Mouse (Mus musculus) liver, embryonic 16.5 days (tissue): ENCODE results near the gene Kpna4. TPM values are rescaled to one million over a fixed set of nuclear protein-coding genes. Genes with fewer than 3 reads are reported as not detected.
A peak's percentile ranks its signal among the peaks of the same experiment; 100 is the strongest.

Experiments used
- ATAC-seq: fragments of 200-750 bp; cut with Nextera tagmentation; 2 replicates; pipeline ENCODE4 v1.8.0; 2017; ENCODE audit warnings: low read depth, mild to moderate bottlenecking, moderate number of reproducible peaks, moderate library complexity
- H3K27ac ChIP-seq: fragments of 300-500 bp; sonication (generic); 2 replicates; pipeline ENCODE4 v1.5.1; 2014; ENCODE audit warnings: mild to moderate bottlenecking, low read length
- H3K27me3 ChIP-seq: fragments of 300-500 bp; sonication (generic); 2 replicates; pipeline ENCODE4 v1.6.1; 2014; ENCODE audit warnings: low read depth, low read length, mixed read lengths; ENCODE audit not compliant: control insufficient read depth, insufficient read depth
- H3K36me3 ChIP-seq: fragments of 300-500 bp; sonication (generic); 2 replicates; pipeline ENCODE4 v1.6.1; 2014; ENCODE audit warnings: mild to moderate bottlenecking; ENCODE audit not compliant: control insufficient read depth, insufficient read depth
- H3K4me1 ChIP-seq: fragments of 300-500 bp; sonication (generic); 2 replicates; pipeline ENCODE4 v1.6.1; 2014; ENCODE audit warnings: low read depth, low read length, mixed read lengths; ENCODE audit not compliant: control insufficient read depth
- H3K4me2 ChIP-seq: fragments of 300-500 bp; sonication (generic); 2 replicates; pipeline ENCODE4 v1.6.1; 2014; ENCODE audit warnings: low read depth, low read length, mixed read lengths
- H3K4me3 ChIP-seq: fragments of 300-500 bp; sonication (generic); 2 replicates; pipeline ENCODE4 v1.5.1; 2014; ENCODE audit warnings: low read depth, mild to moderate bottlenecking, low read length
- H3K9ac ChIP-seq: fragments of 300-500 bp; sonication (generic); 2 replicates; pipeline ENCODE4 v1.6.1; 2014; ENCODE audit warnings: low read depth, low read length
- H3K9me3 ChIP-seq: fragments of 300-500 bp; sonication (generic); replicated peaks from 2 replicates; pipeline ENCODE4 v1.6.1; 2016; ENCODE audit warnings: low read length; ENCODE audit not compliant: control insufficient read depth
- WGBS: fragments of 180-500 bp; shearing (Covaris S2); extraction: QIAGEN DNeasy Blood & Tissue Kit; methylation state at CpG from one replicate; pipeline ENCODE4 v1.1.7; 2014; ENCODE audit not compliant: insufficient replicate concordance; 5-methylcytosine and 5-hydroxymethylcytosine counted together
- polyA plus RNA-seq: library from polyadenylated mRNA; unstranded; fragments of >200 nt; fragmentation: Nextera tagmentation; extraction: Ambion mirVana; gene quantifications from 2 replicates; pipeline ENCODE4 v1.2.1, GENCODE M21; 2015

The Kpna4 gene
- polyA plus RNA-seq, 1 experiment from 2014 or later: 8.5 TPM

DNA sequence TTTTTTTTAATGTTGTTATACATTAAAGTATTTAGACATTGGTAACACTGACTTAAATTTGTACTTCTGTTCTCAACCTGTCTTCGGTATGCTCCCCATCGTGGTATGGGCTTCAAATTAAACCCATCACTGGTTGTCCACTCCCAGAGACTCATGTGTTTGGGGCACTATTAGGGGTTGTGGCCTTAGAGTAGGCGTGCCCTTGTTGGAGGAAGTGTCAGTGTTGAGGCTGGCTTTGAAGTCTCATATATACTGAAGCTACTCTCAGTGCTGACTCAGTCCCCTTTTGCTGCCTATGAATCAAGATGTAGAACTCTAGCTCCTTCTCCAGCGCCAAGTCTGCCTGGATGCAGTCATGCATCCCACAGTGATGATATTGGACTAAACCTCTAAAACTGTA lies 66.2 kb downstream of the Kpna4 start:
- no peak overlapping the region for H3K4me2 ChIP-seq
- peak; percentile 60 for ATAC-seq
- H3K4me3 ChIP-seq: no peak overlapping the region
- WGBS: 87% methylated on average over 4 of the region's 4 CpGs
- H3K9ac ChIP-seq: no peak overlapping the region
- H3K36me3 ChIP-seq: no peaks in the 10 kb centered on the region
- peaks cover 19% of the 10 kb centered on the region for H3K4me1 ChIP-seq
- H3K27me3 ChIP-seq: no peaks in the 10 kb centered on the region
- H3K27ac ChIP-seq: no peak overlapping the region
- no peaks in the 10 kb centered on the region for H3K9me3 ChIP-seq

DNA sequence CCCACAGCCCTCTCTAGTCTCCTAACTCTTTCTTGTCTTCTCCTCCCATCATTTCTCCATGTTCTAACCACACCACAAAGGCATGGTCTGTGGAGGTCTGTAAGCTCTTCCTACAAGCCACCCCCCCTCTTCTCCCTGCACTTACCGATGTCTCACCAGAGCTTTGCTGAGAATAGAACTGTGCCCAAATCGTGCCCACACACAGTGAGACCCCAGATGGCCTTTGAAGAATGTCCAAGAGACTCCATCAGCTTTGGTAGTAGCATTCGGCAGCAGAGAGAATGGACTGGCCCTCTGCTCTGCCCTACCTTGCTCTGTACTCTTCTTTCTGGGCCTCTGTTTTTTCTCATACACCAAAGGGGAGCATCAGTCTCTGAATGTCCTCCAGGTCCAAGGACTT lies 71.0 kb downstream of the Kpna4 start:
- Histone ChIP-seq H3K36me3 (no peaks in the 10 kb centered on the region), H3K27ac (peak overlapping the region; percentile 100), H3K4me2 (peak overlapping the region; percentile 64), H3K4me1 (peaks cover 45% of the 10 kb centered on the region), H3K9me3 (no peaks in the 10 kb centered on the region), H3K4me3 (no peak overlapping the region), H3K9ac (peak overlapping the region; percentile 66), H3K27me3 (no peaks in the 10 kb centered on the region)
- WGBS: 84% methylated on average over 3 of the region's 3 CpGs
- ATAC-seq: no peak

DNA sequence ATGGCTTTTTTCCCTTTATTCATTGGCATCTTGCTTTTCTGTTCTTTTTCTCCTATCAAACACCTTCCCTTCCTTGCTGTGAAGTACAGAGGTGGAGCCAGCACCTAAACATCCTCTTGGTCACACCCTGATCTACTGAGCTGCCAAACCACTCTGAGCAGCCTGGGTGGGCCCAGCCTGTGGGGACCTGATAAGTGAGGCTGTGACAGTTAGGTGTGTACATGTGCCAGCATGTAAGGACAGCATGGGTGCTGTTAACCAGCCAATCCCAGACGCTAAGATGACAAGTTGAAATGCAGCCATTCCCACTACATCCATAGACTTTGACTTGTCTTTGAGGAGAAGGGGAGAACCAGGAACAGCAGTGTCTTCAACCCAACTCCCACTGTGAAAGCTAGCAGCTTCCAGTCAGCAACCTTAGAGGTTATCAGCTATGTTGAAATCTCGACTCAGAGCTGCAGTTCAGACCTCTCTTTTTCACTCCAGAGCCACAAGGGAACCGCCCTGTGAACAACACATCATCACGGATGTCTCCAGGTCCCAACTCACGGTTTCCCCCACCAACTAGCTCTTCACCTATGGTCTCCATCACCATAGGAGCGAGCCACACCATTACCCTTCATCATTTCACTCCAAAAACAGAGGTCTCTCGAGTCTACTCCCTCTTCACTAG lies 72.0 kb downstream of the Kpna4 start:
- Histone ChIP-seq H3K36me3 (no peaks in the 10 kb centered on the region), H3K27me3 (no peaks in the 10 kb centered on the region), H3K4me2 (peak overlapping the region; percentile 64), H3K9ac (peak overlapping the region; percentile 66), H3K27ac (peak overlapping the region; percentile 100), H3K4me3 (peak overlapping the region; percentile 35), H3K4me1 (peaks cover 45% of the 10 kb centered on the region), H3K9me3 (no peaks in the 10 kb centered on the region)
- peak; percentile 100 for ATAC-seq
- 31% methylated on average over 7 of the region's 7 CpGs for WGBS

DNA sequence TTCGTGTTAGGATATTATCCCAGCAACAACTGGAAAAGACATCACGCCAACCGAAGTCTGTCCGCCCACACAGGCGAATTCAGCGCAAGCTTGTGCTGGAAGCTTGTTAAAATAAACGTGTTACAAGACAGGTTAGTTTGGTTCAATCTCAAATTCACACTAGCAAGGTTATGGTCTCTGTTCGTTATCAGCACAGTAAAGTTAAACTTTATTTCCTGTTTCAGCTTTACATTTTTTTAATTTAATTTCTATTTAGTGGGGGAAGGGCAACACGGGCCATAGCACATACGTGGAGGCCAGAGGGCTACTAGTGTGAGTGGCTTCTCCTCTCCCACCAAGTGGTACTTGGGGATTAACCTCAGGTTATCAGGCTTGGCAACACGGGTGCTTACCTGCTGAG lies 75.0 kb downstream of the Kpna4 start:
- Histone ChIP-seq H3K4me1 (peaks cover 44% of the 10 kb centered on the region), H3K4me3 (no peak overlapping the region), H3K27ac (no peak overlapping the region)

DNA sequence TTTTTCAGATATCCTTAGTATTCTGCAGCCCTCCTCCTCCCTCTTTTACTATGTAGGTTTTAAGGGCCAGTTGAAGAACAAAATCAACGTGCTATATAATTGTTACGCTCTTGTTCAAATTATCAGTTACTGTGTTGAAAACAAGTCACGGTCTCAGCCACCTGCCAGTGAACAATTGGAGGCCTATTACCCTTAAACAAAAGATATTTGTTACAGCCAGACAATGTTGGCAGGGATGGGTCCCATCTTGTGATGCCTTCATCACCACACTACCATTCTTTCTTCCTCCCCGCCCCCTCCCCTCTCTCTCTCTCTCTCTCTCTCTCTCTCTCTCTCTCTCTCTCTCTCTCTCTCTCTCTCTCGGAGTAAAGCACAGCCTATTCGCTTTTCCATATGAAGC lies 77.9 kb downstream of the Kpna4 start:
- H3K4me1 ChIP-seq: peaks cover 32% of the 10 kb centered on the region
- no peaks in the 10 kb centered on the region for H3K36me3 ChIP-seq

More for the DNA sequence above, 75.0 kb downstream of the Kpna4 start:
- no peaks in the 10 kb centered on the region for H3K27me3 ChIP-seq
- WGBS: 78% methylated on average over 11 of the region's 11 CpGs
- H3K36me3 ChIP-seq: no peaks in the 10 kb centered on the region
- H3K4me2 ChIP-seq: no peak overlapping the region
- no peak for ATAC-seq
- no peaks in the 10 kb centered on the region for H3K9me3 ChIP-seq
- no peak overlapping the region for H3K9ac ChIP-seq

DNA sequence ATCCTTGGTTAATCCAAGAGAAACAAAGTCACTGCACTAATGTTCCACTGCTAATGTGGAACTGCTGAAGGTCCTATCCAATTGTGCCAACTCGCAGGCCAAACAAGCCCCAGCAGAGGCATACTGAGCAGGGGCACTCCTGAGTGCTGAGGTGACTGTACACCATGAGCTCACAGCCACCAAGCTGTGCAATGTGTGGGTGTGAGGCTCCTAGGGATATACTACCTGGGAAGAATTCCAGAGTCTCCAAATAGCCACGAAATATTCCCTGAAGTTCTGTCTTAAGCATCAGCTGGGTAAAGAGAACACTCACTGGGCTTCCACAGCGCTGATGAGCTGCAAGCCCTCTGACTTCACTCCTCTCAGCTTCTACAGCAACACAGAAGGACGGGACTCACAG lies 79.2 kb downstream of the Kpna4 start:
- H3K4me2 ChIP-seq: no peak overlapping the region
- H3K27ac ChIP-seq: peak overlapping the region; percentile 26
- H3K9ac ChIP-seq: no peak overlapping the region; the same call in 1 of the 2 replicates
- WGBS: 81% methylated on average over 4 of the region's 4 CpGs
- H3K27me3 ChIP-seq: no peaks in the 10 kb centered on the region
- peaks cover 4% of the 10 kb centered on the region for H3K36me3 ChIP-seq
- no peak for ATAC-seq
- H3K4me1 ChIP-seq: peaks cover 18% of the 10 kb centered on the region
- no peak overlapping the region for H3K4me3 ChIP-seq
- no peaks in the 10 kb centered on the region for H3K9me3 ChIP-seq

More for the DNA sequence above, 77.9 kb downstream of the Kpna4 start:
- ATAC-seq: no peak
- WGBS: 89% methylated on average over 6 of the region's 6 CpGs
- Histone ChIP-seq H3K4me3 (no peak overlapping the region), H3K27me3 (no peaks in the 10 kb centered on the region), H3K9ac (no peak overlapping the region), H3K9me3 (no peaks in the 10 kb centered on the region), H3K4me2 (no peak overlapping the region), H3K27ac (no peak overlapping the region)

DNA sequence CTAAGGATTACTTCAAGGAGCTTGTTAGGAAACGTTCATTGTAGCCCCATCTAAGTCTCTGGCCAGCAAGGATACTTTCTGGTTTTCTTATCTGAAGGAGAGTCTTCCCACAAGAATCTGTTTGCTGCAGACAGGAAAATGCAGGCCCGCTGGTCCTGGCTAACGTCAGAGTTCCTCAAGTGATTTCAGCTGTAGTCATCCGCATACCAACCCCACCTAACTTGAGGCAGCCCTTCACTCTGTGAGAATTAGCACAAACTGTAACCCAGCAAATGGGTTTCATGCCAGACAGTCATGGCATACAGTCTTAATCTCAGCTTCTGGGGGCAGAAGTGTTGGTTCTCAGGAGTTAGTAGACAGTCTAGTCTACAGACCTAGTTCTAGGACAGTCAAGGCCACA lies 80.4 kb downstream of the Kpna4 start:
- Histone ChIP-seq H3K9me3 (no peaks in the 10 kb centered on the region), H3K27ac (peak overlapping the region; percentile 95), H3K4me2 (peak overlapping the region; percentile 79), H3K4me3 (peak overlapping the region; percentile 79), H3K4me1 (peaks cover 17% of the 10 kb centered on the region), H3K27me3 (no peaks in the 10 kb centered on the region), H3K9ac (peak overlapping the region; percentile 94), H3K36me3 (peaks cover 8% of the 10 kb centered on the region)
- ATAC-seq: no peak
- 17% methylated on average over 4 of the region's 4 CpGs for WGBS

DNA sequence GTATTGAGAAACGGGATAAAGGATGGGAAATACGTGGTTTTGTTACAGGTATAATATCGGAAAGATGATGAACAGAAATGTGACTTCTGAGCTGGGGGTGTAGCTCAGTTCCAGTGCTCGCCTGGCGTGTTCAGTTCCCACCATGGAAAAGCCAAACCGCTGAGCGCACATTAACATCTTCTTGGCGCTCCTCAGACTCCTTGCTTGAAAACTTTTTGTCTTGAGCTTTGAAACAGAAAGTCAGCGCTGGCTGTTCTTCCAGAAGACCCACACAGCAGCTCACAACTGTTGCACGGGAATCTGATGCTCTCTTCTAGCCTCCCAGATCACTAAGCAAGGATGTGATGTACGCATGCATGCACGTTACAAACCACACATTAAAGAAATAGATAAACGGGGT lies 81.2 kb downstream of the Kpna4 start:
- Histone ChIP-seq H3K4me3 (peak overlapping the region; percentile 79), H3K4me2 (peak overlapping the region; percentile 79), H3K27me3 (no peaks in the 10 kb centered on the region), H3K27ac (peak overlapping the region; percentile 95), H3K9me3 (no peaks in the 10 kb centered on the region), H3K36me3 (peaks cover 15% of the 10 kb centered on the region), H3K4me1 (peaks cover 17% of the 10 kb centered on the region), H3K9ac (peak overlapping the region; percentile 94)
- WGBS: 17% methylated on average over 13 of the region's 13 CpGs
- no peak for ATAC-seq

DNA sequence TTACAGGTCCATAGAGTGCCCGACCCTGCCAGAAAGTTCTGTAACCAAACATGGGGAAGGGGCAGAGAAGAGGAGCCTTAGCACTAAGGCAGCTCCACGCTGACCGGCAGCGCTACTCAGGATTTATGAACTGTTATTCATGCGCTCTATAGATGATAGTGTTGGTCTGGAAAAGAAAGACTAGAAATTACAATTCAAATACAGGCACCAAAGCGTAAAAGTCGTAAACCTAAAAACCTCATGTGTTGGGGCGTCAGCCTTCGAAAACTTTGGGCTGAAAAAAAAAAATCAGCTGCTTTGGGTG lies 81.6 kb downstream of the Kpna4 start:
- WGBS: 3% methylated on average over 9 of the region's 9 CpGs
- Histone ChIP-seq H3K4me2 (peak overlapping the region; percentile 79), H3K27me3 (no peaks in the 10 kb centered on the region), H3K36me3 (peaks cover 19% of the 10 kb centered on the region), H3K27ac (peak overlapping the region; percentile 95), H3K9ac (peak overlapping the region; percentile 94), H3K9me3 (no peaks in the 10 kb centered on the region), H3K4me1 (peaks cover 17% of the 10 kb centered on the region), H3K4me3 (peak overlapping the region; percentile 79)
- ATAC-seq: no peak
